Mouse (Mus musculus) brown adipose tissue, adult 24 weeks (tissue): ENCODE data around the gene Ptpn13. TPM values are rescaled to one million over a fixed set of nuclear protein-coding genes. Genes with fewer than 3 reads are reported as not detected.

Experiments used
- H3K27ac ChIP-seq: fragments of 200-500 bp; replicated peaks from 2 replicates; pipeline ENCODE4 v1.5.1; 2012; ENCODE audit warnings: low read depth, mild to moderate bottlenecking, low read length
- H3K4me1 ChIP-seq: fragments of 200-500 bp; 2 replicates; pipeline ENCODE4 v1.6.1; 2012; ENCODE audit warnings: low read length, mixed read lengths; ENCODE audit not compliant: control insufficient read depth, insufficient read depth, insufficient read length
- H3K4me3 ChIP-seq: fragments of 200-500 bp; 2 replicates; pipeline ENCODE4 v1.5.1; 2012; ENCODE audit warnings: low read depth, mild to moderate bottlenecking, low read length, moderate library complexity; ENCODE audit not compliant: insufficient read depth
- polyA plus RNA-seq: library from polyadenylated mRNA; stranded (reverse); fragments of >200 nt; gene quantifications from 2 replicates; pipeline ENCODE4 v1.2.4, GENCODE M21; 2012; ENCODE audit not compliant: missing spikeins, insufficient read depth, insufficient read length

Gene Ptpn13
- polyA plus RNA-seq, 1 experiment: 0.83 TPM

DNA sequence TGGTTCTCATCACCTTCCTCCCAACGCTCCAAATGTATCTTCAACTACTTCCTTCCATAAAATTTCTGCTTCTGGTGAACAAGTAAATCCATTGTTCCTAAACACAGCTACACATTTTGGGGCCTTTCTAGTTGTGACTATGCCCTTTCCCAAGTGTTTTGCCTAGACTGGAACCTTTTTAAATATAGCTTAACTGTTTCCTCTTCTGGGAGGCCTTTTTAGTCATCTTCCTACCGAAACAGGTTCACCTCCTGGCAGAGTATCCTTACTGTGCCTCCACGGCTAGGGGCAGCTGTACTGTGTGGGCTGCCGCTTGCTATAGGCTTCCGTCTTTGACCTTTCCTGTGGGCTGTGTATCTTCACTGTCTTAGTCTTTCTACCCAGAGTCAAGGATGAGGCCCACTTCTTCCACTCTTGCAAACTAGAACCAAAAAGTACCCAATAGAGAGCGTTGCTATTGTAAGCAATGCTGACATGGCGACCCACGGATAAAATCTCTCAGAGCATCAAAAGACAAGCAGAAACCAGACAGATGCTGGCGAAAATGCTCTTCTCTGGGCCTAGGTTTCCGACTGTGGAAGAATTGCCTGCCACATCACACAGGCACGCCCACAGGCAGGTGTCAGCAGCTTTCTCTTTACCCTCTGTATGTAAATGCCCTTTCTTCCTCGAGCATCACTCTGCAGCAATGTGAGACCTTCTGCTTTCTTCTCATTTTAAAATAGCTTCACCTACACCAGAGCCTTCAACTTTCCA lies 20.6 kb upstream of the Ptpn13 start:
- Histone ChIP-seq H3K27ac (no peak overlapping the region), H3K4me1 (no peaks in the 10 kb centered on the region), H3K4me3 (no peak overlapping the region)

DNA sequence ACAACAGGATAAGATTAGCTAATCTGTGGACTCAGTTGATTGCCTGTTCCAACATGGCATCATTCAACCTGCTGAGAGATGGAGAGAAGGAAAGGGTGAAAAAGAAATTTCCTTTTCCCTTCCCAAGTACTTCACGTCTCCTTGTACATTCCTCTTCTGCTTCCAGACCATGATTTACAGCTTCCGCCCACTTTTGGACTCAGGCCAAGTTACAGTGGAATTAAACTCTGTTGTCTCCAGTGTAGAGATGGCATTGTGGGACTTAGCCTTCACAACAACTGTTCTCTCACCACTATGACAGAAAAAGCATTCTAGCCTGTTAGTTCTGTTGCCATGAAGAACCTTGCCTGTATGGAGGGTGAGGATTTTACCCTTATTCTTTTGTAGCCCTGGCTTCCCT lies 19.1 kb upstream of the Ptpn13 start:
- H3K4me3 ChIP-seq: no peak overlapping the region
- H3K27ac ChIP-seq: no peak overlapping the region
- H3K4me1 ChIP-seq: no peaks in the 10 kb centered on the region

DNA sequence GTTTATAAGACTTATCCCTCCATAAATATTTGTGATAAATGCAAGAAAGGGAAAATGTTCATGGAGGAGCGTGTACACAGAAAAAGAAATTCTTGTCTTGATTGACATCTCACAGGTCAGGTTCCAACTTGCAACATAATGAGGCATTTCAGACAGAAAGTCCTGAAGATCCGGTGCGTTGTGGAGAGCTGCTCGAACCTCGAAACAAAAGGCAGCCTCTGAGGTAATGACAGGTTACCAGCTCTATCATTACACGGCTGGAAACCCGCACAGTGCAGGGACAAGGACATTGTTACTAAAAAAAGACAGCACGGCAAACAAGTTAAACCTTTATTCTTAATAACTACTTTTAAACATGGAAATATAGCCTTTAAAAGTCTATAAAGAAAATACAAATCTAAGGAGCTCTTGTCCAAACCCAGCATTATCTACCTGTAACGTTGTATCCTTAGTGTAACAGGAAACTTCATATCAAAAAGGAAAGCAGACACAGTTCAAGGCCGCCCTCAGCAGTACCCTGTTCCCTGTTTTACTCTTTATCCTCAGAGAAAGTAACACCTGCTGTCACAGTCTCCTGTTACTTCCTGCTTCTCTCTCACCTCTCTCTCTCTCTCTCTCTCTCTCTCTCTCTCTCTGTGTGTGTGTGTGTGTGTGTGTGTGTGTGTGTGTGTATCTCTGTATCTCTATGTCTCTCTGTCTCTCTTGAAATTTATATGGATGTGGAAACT lies 12.8 kb upstream of the Ptpn13 start:
- Histone ChIP-seq H3K4me3 (no peak overlapping the region), H3K27ac (no peak overlapping the region), H3K4me1 (no peaks in the 10 kb centered on the region)

DNA sequence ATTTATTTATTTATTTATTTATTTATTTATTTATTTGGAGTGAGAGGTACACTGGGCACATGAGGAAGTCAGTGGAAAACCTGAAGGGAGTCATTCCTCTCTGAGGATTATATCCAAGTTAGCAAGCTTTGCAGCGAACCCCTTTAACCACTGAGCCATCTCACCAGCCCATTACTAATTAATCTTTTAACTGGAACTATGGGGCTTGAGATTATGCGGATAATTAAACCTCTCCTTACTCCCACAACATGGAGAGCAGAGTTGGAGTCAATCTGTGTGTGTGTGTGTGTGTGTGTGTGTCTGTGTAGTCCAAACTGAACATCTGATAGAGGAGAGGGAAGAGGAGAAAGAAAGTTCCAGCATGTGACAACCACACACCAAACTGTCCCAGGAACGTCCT lies 10.4 kb upstream of the Ptpn13 start:
- Histone ChIP-seq H3K4me1 (no peaks in the 10 kb centered on the region), H3K27ac (no peak overlapping the region), H3K4me3 (no peak overlapping the region)

DNA sequence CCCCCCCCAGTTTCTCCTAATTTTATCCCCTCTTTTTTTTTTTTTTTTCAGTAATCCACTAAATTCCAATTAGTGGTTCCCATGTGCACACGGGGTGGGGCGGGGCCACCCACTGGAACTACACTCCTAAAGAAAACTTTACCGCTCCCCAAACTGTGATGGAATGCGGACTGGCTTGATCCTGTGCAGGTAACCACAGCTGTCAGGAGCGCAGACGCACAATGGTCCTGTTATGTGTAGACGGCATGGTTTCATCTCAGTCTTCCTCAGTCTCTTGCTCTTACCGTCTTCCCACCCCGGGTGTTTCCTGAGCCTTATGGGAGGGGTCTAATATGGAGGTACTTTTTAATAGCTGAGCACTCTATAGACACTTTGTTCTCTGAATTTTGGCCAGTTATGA lies 7.0 kb upstream of the Ptpn13 start:
- Histone ChIP-seq H3K27ac (no peak overlapping the region), H3K4me1 (no peaks in the 10 kb centered on the region), H3K4me3 (no peak overlapping the region)

DNA sequence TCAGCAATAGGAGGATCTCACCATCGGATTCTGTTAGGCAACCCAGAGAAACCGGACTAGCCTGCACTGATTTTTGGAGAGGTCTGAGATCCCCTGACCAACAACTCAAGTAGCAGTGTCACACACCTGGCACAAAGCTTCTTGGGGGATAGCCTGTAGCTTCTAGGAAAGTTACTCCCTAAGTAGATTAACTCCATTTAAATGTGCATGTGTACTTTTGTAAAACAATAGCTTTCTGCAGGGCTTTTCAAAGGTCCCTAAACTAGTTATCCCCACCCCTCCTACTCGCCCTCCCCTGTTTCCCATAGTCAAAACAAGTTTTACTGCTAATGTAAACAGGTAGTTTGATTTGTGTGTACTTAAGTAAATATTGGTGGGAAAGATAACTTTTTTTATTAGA lies 6.1 kb upstream of the Ptpn13 start:
- no peaks in the 10 kb centered on the region for H3K4me1 ChIP-seq
- H3K27ac ChIP-seq: no peak overlapping the region
- no peak overlapping the region for H3K4me3 ChIP-seq

DNA sequence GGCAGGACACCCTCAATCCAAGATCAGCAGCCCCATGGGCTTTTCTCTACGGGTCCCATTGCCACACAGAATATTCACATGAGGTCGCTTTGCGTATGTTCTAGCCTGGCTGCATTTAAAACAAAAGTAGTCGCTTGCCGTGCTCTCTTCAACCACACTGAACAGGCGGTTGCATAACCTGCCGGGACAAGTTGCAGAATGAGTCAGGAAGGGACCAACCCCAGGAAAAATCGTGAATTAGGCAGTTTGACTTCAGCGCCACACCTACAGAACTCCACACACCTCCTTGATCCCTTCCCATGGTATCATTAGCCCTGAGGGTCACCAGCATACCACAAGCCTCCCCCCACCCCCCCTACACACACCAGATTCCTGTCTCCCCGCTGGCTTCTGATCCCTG lies 4.4 kb upstream of the Ptpn13 start:
- no peak overlapping the region for H3K27ac ChIP-seq
- no peak overlapping the region for H3K4me3 ChIP-seq
- H3K4me1 ChIP-seq: no peaks in the 10 kb centered on the region; the same call in 1 of the 2 replicates

DNA sequence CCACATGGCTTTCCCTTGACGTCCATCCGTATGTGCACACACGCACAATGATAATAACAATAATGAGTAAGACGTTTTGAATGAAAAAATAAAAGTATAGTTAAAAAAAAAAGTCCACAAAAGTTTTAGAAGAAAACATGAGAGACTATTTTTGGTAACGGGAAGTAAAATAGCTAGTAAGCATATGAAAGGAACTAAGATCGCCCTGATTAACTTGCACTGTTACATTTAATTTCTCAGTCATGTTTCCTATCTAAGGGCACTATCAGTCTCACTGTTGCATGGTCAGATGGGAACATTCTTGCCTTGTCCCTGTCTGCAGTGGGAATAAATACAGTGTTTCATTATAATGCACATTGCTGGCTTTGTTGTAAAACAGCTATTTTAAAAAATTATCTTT lies 2.4 kb upstream of the Ptpn13 start:
- no peak overlapping the region for H3K4me3 ChIP-seq

DNA sequence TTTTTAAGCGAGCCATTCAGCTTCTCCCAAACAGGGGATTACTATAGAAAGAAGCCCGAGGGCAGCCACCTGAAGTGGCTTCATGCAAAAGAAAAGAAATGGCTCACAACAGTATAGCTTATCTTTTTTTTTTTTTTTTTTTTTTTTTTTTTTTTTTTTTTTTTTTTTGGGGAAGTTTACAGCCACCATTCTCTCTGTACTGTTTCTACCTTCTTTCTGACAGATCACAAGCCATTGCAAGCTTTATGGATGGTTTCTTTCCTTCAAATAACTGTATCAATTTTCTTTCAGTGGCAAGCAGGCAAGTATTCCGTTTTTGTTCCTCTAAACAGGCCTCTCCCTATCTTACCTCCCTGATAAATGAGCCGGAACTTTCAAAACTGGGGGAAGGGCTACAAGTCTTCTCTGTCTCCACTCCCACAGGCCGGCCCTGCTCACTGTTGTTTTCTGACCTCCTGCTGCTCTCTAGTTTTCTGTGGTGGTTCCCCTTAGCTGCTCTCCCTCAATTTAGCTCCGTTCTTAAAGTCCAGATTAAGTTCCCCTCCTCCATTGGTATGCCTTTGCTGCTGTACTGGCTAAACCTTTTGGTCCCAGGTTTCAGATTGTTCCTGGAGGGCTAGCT lies 1.6 kb upstream of the Ptpn13 start:
- Histone ChIP-seq H3K4me1 (no peaks in the 10 kb centered on the region; the same call in 1 of the 2 replicates), H3K4me3 (no peak overlapping the region), H3K27ac (no peak overlapping the region)

More for the DNA sequence above, 2.4 kb upstream of the Ptpn13 start:
- no peak overlapping the region for H3K27ac ChIP-seq
- H3K4me1 ChIP-seq: no peaks in the 10 kb centered on the region; the same call in 1 of the 2 replicates

DNA sequence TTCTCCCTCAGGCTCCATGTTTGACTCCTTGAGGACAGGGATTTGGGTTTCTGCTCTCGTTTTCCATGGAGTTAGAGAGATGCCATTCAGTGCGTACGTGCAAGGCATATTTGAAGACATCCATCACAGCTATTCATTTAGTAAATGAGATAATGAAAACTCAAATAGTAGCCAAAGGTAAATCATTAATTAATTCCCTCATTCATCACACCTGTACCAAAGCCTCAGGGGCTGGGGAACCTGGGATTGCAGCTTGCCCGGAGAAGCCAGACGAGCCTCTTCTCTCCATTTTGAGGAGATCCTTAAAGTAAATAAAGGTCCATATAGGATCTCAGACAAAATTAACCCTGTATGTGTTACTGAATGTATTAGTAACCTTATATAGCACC lies 1.1 kb upstream of the Ptpn13 start:
- no peaks in the 10 kb centered on the region; the same call in 1 of the 2 replicates for H3K4me1 ChIP-seq
- no peak overlapping the region for H3K27ac ChIP-seq
- no peak overlapping the region for H3K4me3 ChIP-seq

DNA sequence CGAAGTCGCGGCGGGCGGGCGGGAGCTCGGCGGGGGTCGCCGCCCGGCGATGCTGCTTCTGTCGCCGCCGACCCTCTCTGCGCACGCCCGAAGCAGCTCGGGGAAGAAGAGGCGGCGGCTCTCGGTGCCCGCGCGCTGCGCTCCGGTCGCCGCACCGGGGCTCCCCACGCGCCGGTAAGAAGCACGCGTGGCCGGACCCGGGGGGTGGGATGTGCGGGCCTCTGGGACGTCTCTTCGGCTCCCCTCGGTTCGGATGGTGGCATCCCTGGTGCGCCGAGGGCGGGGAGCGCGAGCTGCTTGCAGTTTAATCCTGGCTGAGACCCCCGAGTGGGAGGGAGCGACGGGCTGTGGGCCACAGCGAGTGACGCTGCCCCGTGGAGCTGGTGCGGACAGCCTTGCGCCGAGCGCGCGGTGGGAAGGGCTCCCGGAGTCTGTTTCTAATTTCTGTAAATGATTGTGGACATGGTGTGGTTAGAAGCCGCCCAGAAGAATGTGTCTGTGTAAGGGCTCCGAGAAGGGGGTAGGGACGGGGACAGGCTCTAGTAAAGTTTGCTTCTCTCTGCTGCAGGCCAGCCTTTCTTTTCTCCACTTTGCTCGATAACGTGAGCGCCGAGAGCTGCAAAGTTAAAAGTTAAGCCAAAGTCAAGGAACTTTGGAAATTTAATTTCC lies 505 bp downstream of the Ptpn13 start:
- Histone ChIP-seq H3K4me1 (no peaks in the 10 kb centered on the region; the same call in 1 of the 2 replicates), H3K4me3 (peak overlapping the region; percentile 61), H3K27ac (no peak overlapping the region)

DNA sequence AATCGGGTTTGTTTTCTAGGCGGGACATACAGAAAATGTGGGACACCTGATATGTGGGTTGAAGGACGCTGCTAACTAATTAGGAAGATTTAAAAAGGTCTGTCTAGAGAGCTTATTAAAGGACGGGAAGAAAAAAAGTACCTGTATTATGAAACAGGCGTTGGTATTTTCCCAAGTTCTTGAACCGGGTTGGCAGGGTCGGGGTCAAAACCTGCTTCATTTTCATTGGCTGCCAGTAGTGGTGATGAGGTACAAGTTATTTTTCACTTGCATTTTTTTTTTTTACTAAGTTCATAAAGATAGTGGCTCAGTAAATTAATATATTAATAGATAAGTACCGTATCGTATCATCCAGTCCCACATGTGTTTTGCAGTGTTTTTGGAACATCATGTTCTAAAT lies 1.3 kb downstream of the Ptpn13 start:
- Histone ChIP-seq H3K27ac (no peak overlapping the region), H3K4me3 (peak overlapping the region; percentile 61), H3K4me1 (no peaks in the 10 kb centered on the region; the same call in 1 of the 2 replicates)

DNA sequence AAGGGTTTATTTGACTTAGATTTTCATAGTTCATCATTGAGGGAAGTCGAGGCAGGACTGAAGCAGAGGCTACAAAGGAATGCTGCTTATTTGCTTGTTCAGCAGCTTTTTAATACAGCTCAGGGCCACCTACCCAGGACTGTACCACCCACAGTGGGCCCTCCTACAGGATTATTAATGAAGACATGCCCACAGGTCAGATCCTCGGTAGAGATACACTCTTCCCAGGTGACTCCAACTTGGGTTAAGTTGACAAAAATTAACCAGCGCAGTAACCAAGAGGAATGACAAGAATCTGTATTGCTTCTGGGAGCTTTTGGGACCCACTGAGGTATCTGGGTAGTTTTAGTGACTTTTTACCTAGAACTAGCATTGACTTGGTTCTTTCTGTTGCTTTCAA lies 6.0 kb downstream of the Ptpn13 start:
- Histone ChIP-seq H3K4me1 (no peaks in the 10 kb centered on the region; the same call in 1 of the 2 replicates), H3K4me3 (no peak overlapping the region), H3K27ac (no peak overlapping the region)

DNA sequence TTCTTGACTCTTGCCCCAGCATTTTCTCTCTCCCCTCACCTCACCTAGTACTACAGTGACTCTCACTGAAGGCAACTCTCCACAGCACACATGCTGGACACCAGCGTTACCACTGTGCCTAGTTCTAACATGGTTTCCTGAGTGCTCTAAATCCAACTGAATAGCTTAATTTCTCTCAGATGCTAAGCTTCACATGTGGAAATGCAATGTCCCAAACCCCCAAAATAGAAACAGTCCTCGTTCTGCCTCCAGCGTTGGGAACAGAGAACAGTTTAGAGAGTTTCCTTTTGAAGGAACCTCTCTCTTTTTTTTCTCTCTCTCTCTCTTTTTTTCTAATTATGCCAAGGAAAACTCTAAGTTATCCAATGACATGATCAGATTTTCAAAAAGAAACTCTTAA lies 6.5 kb downstream of the Ptpn13 start:
- Histone ChIP-seq H3K4me1 (no peaks in the 10 kb centered on the region), H3K4me3 (no peak overlapping the region), H3K27ac (no peak overlapping the region)
